Mouse (Mus musculus) heart, adult 11 months (tissue): Measurements from ENCODE around the gene Twf2.
"Not testable (repeated sequence)": the region's sequence is repeated elsewhere in the genome, so short reads cannot be mapped to it uniquely, and the experiment has no call there.

Experiments
- DNase-seq: peaks from one replicate; pipeline ENCODE4 v3.0.0; 2022

Gene Twf2

GRCm38 (mm10) chr9:106202819-106203636 is at the start of gene Twf2:
Gene Twf2, plus strand, starts transcription at chr9:106203108.
- DNase-seq, result peak; percentile 100

- peak; percentile 90 for DNase-seq
Measured at GRCm38 (mm10) chr9:106154106-106154505, 48.8 kb upstream of the Twf2 start.

GRCm38 (mm10) chr9:106156419-106156818 is 46.5 kb upstream of the Twf2 start:
- DNase-seq, result peak; percentile 94

- DNase-seq, result peak; percentile 91
Measured at GRCm38 (mm10) chr9:106156921-106157622, 45.8 kb upstream of the Twf2 start.

GRCm38 (mm10) chr9:106157623-106157925 is 45.3 kb upstream of the Twf2 start:
- peak; percentile 82 for DNase-seq

GRCm38 (mm10) chr9:106158037-106158491 is 44.8 kb upstream of the Twf2 start, which contains the start of gene Glyctk:
Gene Glyctk, minus strand, starts transcription at chr9:106158138.
- peak; percentile 75 for DNase-seq

GRCm38 (mm10) chr9:106159237-106159636 is 43.7 kb upstream of the Twf2 start:
- DNase-seq, result no peak

- DNase-seq, result peak; percentile 99
Measured at GRCm38 (mm10) chr9:106159784-106160301, 43.1 kb upstream of the Twf2 start.

GRCm38 (mm10) chr9:106160426-106160825 is 42.5 kb upstream of the Twf2 start:
- DNase-seq, result no peak

GRCm38 (mm10) chr9:106166709-106167108 is 36.2 kb upstream of the Twf2 start:
- DNase-seq, result no peak

GRCm38 (mm10) chr9:106167241-106167640 is 35.7 kb upstream of the Twf2 start:
- no peak for DNase-seq

GRCm38 (mm10) chr9:106167703-106168102 is 35.2 kb upstream of the Twf2 start:
- DNase-seq, result no peak

GRCm38 (mm10) chr9:106169006-106169405 is 33.9 kb upstream of the Twf2 start:
- DNase-seq, result not testable (repeated sequence)

- DNase-seq, result peak; percentile 90
Measured at GRCm38 (mm10) chr9:106169917-106170316, 33.0 kb upstream of the Twf2 start.

GRCm38 (mm10) chr9:106170556-106171345 is 32.2 kb upstream of the Twf2 start, which contains the start of gene Wdr82:
Gene Wdr82, plus strand, starts transcription at chr9:106170928.
- peak; percentile 99 for DNase-seq

GRCm38 (mm10) chr9:106171346-106172158 is 31.4 kb upstream of the Twf2 start:
- peak; percentile 97 for DNase-seq

- DNase-seq, result peak; percentile 84
Measured at GRCm38 (mm10) chr9:106172527-106172926, 30.4 kb upstream of the Twf2 start.

GRCm38 (mm10) chr9:106173363-106173762 is 29.5 kb upstream of the Twf2 start:
- no peak for DNase-seq

GRCm38 (mm10) chr9:106175552-106176200 is 27.2 kb upstream of the Twf2 start:
- DNase-seq, result no peak

- DNase-seq, result no peak
Measured at GRCm38 (mm10) chr9:106176769-106177168, 26.1 kb upstream of the Twf2 start.

GRCm38 (mm10) chr9:106177799-106178198 is 25.1 kb upstream of the Twf2 start:
- peak; percentile 55 for DNase-seq
